Mouse (Mus musculus) lung, embryonic 16.5 days (tissue): ENCODE measurements around the gene Gm49601. TPM values are rescaled to one million over a fixed set of nuclear protein-coding genes. Genes with fewer than 3 reads are reported as not detected.

Source experiments
- ATAC-seq: fragments of 200-750 bp; cut with Nextera tagmentation; 2 replicates; pipeline ENCODE4 v1.8.0; 2017; ENCODE audit warnings: low read depth, mild to moderate bottlenecking, moderate library complexity
- H3K27ac ChIP-seq: fragments of 300-500 bp; sonication (generic); 2 replicates; pipeline ENCODE4 v1.5.1; 2014; ENCODE audit warnings: mild to moderate bottlenecking, control low read depth, low read length
- H3K27me3 ChIP-seq: fragments of 300-500 bp; sonication (generic); 2 replicates; pipeline ENCODE4 v1.6.1; 2014; ENCODE audit warnings: low read depth, low read length, mixed read lengths; ENCODE audit not compliant: control insufficient read depth, insufficient read depth
- H3K36me3 ChIP-seq: fragments of 300-500 bp; sonication (generic); 2 replicates; pipeline ENCODE4 v1.6.1; 2014; ENCODE audit warnings: low read length; ENCODE audit not compliant: control insufficient read depth, insufficient read depth
- H3K4me1 ChIP-seq: fragments of 300-500 bp; sonication (generic); replicated peaks from 2 replicates; pipeline ENCODE4 v1.6.1; 2014; ENCODE audit warnings: low read length, mixed read lengths; ENCODE audit not compliant: control insufficient read depth, insufficient read depth
- H3K4me2 ChIP-seq: fragments of 300-500 bp; sonication (generic); 2 replicates; pipeline ENCODE4 v1.6.1; 2014; ENCODE audit warnings: low read depth, low read length, control low read depth
- H3K4me3 ChIP-seq: fragments of 300-500 bp; sonication (generic); 2 replicates; pipeline ENCODE4 v1.5.1; 2014; ENCODE audit warnings: mild to moderate bottlenecking, low read length, control low read depth
- H3K9ac ChIP-seq: fragments of 300-500 bp; sonication (generic); 2 replicates; pipeline ENCODE4 v1.6.1; 2014; ENCODE audit warnings: low read length, control low read depth
- H3K9me3 ChIP-seq: fragments of 300-500 bp; sonication (generic); 2 replicates; pipeline ENCODE4 v1.6.1; 2016; ENCODE audit warnings: low read length; ENCODE audit not compliant: control insufficient read depth
- WGBS: fragments of 180-500 bp; shearing (Covaris S2); extraction: QIAGEN DNeasy Blood & Tissue Kit; methylation state at CpG from one replicate; pipeline ENCODE4 v1.1.7; 2014; 5-methylcytosine and 5-hydroxymethylcytosine counted together
- polyA plus RNA-seq: library from polyadenylated mRNA; unstranded; fragments of >200 nt; fragmentation: Nextera tagmentation; extraction: Ambion mirVana; gene quantifications from 2 replicates; pipeline ENCODE4 v1.2.1, GENCODE M21; 2015

The Gm49601 gene
- polyA plus RNA-seq, 1 experiment from 2014 or later, result 4.2 TPM

- H3K27me3 ChIP-seq, result peaks cover 61% of the 10 kb centered on the region
- no peak overlapping the region for H3K4me3 ChIP-seq
- no peak overlapping the region for H3K4me2 ChIP-seq
- 61% methylated on average over 14 of the region's 14 CpGs for WGBS
- H3K9me3 ChIP-seq, result no peaks in the 10 kb centered on the region
- H3K36me3 ChIP-seq, result no peaks in the 10 kb centered on the region; the same call in 1 of the 2 replicates
- no peak overlapping the region for H3K9ac ChIP-seq
- H3K27ac ChIP-seq, result no peak overlapping the region
- ATAC-seq, result no peak
- H3K4me1 ChIP-seq, result peaks cover 30% of the 10 kb centered on the region
Measured at GRCm38 (mm10) chr16:18625097-18625496, 1.1 kb downstream of the Gm49601 start.

GRCm38 (mm10) chr16:18624641-18625040 is 1.6 kb downstream of the Gm49601 start:
- Histone ChIP-seq H3K9me3 (no peaks in the 10 kb centered on the region), H3K27me3 (peaks cover 66% of the 10 kb centered on the region), H3K4me2 (no peak overlapping the region), H3K9ac (no peak overlapping the region), H3K27ac (no peak overlapping the region), H3K4me3 (no peak overlapping the region), H3K36me3 (no peaks in the 10 kb centered on the region; the same call in 1 of the 2 replicates), H3K4me1 (peaks cover 30% of the 10 kb centered on the region)
- ATAC-seq, result no peak
- WGBS, result 59% methylated on average over 15 of the region's 15 CpGs

GRCm38 (mm10) chr16:18623751-18624540 is 2.3 kb downstream of the Gm49601 start:
- H3K4me1 ChIP-seq, result peaks cover 27% of the 10 kb centered on the region

GRCm38 (mm10) chr16:18622916-18623750 is 3.1 kb downstream of the Gm49601 start:
- WGBS, result 64% methylated on average over 29 of the region's 29 CpGs
- H3K4me2 ChIP-seq, result no peak overlapping the region
- H3K36me3 ChIP-seq, result no peaks in the 10 kb centered on the region; the same call in 1 of the 2 replicates
- no peaks in the 10 kb centered on the region for H3K9me3 ChIP-seq
- no peak overlapping the region for H3K4me3 ChIP-seq
- H3K4me1 ChIP-seq, result peaks cover 22% of the 10 kb centered on the region
- no peak overlapping the region for H3K9ac ChIP-seq
- no peak overlapping the region for H3K27ac ChIP-seq
- ATAC-seq, result no peak
- peaks cover 78% of the 10 kb centered on the region for H3K27me3 ChIP-seq

More at GRCm38 (mm10) chr16:18623751-18624540, 2.3 kb downstream of the Gm49601 start:
- 64% methylated on average over 15 of the region's 15 CpGs for WGBS
- H3K27me3 ChIP-seq, result peaks cover 72% of the 10 kb centered on the region
- H3K4me3 ChIP-seq, result no peak overlapping the region
- no peak overlapping the region for H3K27ac ChIP-seq
- H3K9ac ChIP-seq, result no peak overlapping the region
- no peaks in the 10 kb centered on the region for H3K9me3 ChIP-seq
- H3K4me2 ChIP-seq, result no peak overlapping the region
- H3K36me3 ChIP-seq, result no peaks in the 10 kb centered on the region; the same call in 1 of the 2 replicates
- ATAC-seq, result no peak

- no peaks in the 10 kb centered on the region for H3K9me3 ChIP-seq
- no peak within 1 kb of the TSS for H3K9ac ChIP-seq
- WGBS, result 34% methylated on average over 17 of the region's 17 CpGs
- H3K27me3 ChIP-seq, result peaks cover 80% of the 10 kb centered on the region
- ATAC-seq, result no peak
- peak within 1 kb of the TSS; percentile 55 for H3K4me3 ChIP-seq
- no peak within 1 kb of the TSS for H3K27ac ChIP-seq
- peak within 1 kb of the TSS; percentile 96 for H3K4me2 ChIP-seq
- no peaks in the 10 kb centered on the region; the same call in 1 of the 2 replicates for H3K36me3 ChIP-seq
- peaks cover 26% of the 10 kb centered on the region for H3K4me1 ChIP-seq
Measured at GRCm38 (mm10) chr16:18622019-18622418, 4.2 kb downstream of the Gm49601 start, which contains the start of gene Gp1bb. Gp1bb (minus strand) TSS chr16:18622403.

- no peak overlapping the region for H3K27ac ChIP-seq
- no peaks in the 10 kb centered on the region for H3K9me3 ChIP-seq
- H3K36me3 ChIP-seq, result no peaks in the 10 kb centered on the region; the same call in 1 of the 2 replicates
- peaks cover 22% of the 10 kb centered on the region for H3K4me1 ChIP-seq
- H3K9ac ChIP-seq, result no peak overlapping the region; the same call in 1 of the 2 replicates
- H3K4me3 ChIP-seq, result peak overlapping the region; percentile 55
- 6% methylated on average over 38 of the region's 38 CpGs for WGBS
- ATAC-seq, result no peak
- H3K4me2 ChIP-seq, result peak overlapping the region; percentile 96
- H3K27me3 ChIP-seq, result peaks cover 80% of the 10 kb centered on the region
Measured at GRCm38 (mm10) chr16:18621362-18622001, 4.7 kb downstream of the Gm49601 start.

- WGBS, result 2% methylated on average over 68 of the region's 74 CpGs
- H3K4me3 ChIP-seq, result peak overlapping the region; percentile 55
- H3K9me3 ChIP-seq, result no peaks in the 10 kb centered on the region
- peaks cover 77% of the 10 kb centered on the region for H3K27me3 ChIP-seq
- 0 out of 2 replicates have a peak, but pooled peaks have one; percentile 20 for ATAC-seq
- H3K9ac ChIP-seq, result peak overlapping the region; percentile 45
- H3K27ac ChIP-seq, result no peak overlapping the region
- no peaks in the 10 kb centered on the region; the same call in 1 of the 2 replicates for H3K36me3 ChIP-seq
- peak overlapping the region; percentile 96 for H3K4me2 ChIP-seq
- H3K4me1 ChIP-seq, result peaks cover 16% of the 10 kb centered on the region
Measured at GRCm38 (mm10) chr16:18620601-18621361, 5.4 kb downstream of the Gm49601 start.

- peaks cover 15% of the 10 kb centered on the region for H3K4me1 ChIP-seq
- H3K4me3 ChIP-seq, result peak overlapping the region; percentile 55
- H3K9me3 ChIP-seq, result no peaks in the 10 kb centered on the region
- no peak overlapping the region for H3K27ac ChIP-seq
- no peak overlapping the region for H3K9ac ChIP-seq
- no peak for ATAC-seq
- peaks cover 71% of the 10 kb centered on the region for H3K27me3 ChIP-seq
- H3K4me2 ChIP-seq, result peak overlapping the region; percentile 96
- 40% methylated on average over 6 of the region's 6 CpGs for WGBS
- no peaks in the 10 kb centered on the region; the same call in 1 of the 2 replicates for H3K36me3 ChIP-seq
Measured at GRCm38 (mm10) chr16:18620201-18620600, 6.0 kb downstream of the Gm49601 start.
